Mouse (Mus musculus): ENCODE results near the gene Cd44.

Cd44 gene

DNA sequence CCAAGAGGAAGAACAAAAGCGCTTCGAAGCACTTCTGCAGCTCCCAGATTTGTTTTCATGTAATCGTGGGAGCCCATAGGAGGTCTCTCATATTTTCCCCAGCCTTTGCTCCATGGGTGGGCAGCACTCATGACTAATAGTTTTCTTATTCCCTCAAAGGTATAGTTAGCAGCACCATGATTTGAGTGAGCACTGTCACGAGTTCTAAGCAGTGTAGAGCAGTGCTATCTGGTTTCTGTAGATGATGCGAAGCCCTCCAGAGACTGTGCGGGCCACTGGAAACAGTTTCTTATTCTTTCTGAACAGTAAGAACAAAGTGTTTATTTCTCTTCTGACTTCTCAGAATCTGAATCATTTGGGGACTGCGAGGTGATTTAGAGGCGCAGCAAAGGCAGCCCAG, 80.7 kb downstream of the Cd44 start:
- DNase-seq (ENCODE audit: low read depth, low spot score), result no peak

DNA sequence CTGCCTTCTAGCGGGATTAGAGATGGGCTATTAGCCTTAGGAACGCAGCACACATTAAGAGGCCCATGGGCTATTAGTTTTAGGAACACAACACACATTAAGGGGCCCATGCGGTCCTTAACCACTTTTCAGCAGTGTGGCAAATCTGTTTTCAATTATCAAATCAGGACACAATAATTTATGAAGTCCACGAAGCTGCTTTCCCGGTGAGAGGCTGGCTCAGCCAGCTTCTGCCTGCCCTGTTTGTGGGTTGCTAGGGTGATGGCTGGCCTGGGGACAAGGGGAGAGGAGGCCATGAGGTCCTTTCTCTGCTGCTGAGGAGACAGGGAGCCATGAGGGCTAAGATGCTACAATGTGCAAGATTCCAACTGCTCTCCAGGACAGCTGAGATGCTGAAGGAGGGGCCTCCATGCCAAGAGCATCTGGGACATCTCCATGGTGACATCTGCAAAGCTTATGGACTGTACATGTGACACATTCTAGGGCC, 81.2 kb downstream of the Cd44 start:
- DNase-seq (ENCODE audit: low read depth, low spot score), result no peak

DNA sequence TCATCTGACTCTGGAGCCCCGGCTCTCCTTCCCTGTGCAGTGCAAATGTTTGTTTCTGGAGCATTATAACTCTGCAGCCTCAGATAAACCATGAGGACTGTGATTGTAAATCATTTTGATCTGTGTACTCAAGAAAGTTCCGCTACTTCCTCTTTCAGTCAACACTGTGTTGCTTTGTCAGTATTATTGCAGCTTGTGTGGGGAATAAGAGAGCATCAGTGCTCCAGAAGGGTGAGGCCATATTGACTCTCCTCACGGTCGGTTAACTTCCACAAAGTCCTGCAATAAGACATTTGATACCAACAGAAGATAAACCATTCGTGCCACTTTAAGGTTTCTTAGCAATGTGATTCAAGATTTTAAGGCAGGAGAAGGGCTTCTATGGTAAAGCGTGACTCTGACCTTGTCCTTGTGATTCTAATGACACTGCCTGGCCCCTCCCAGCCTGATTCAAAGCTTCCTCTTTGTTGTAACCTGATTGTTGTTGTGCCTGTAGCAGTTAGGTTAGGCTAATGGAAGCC, 86.1 kb downstream of the Cd44 start:
- no peak for DNase-seq (ENCODE audit: low read depth, low spot score)

- DNase-seq (ENCODE audit: low read depth, low spot score), result no peak
These were observed 88.7 kb downstream of the Cd44 start for GRCm38 (mm10) chr2:102812756-102813155.

DNA sequence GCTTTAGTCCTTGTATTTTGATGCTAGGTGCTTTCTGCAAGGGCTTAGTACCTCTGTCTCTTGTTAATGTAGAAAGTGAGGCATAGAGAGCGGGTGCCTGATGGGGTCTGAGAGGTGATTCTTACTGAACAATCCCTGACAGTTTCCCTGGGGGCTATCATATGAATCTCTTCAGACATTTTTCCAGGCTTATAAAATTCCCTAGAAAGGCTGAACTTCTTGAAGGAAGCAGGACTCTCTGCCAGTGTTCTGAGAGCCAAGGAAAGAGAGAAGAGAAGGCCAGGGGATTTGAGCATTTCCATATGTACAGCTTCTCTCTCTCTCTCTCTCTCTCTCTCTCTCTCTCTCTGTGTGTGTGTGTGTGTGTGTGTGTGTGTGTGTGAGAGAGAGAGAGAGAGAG, 92.0 kb downstream of the Cd44 start:
- no peak for DNase-seq (ENCODE audit: low read depth, low spot score)

- no peak for DNase-seq (ENCODE audit: low read depth, low spot score)
These were observed 93.8 kb downstream of the Cd44 start for GRCm38 (mm10) chr2:102807633-102808032.

DNA sequence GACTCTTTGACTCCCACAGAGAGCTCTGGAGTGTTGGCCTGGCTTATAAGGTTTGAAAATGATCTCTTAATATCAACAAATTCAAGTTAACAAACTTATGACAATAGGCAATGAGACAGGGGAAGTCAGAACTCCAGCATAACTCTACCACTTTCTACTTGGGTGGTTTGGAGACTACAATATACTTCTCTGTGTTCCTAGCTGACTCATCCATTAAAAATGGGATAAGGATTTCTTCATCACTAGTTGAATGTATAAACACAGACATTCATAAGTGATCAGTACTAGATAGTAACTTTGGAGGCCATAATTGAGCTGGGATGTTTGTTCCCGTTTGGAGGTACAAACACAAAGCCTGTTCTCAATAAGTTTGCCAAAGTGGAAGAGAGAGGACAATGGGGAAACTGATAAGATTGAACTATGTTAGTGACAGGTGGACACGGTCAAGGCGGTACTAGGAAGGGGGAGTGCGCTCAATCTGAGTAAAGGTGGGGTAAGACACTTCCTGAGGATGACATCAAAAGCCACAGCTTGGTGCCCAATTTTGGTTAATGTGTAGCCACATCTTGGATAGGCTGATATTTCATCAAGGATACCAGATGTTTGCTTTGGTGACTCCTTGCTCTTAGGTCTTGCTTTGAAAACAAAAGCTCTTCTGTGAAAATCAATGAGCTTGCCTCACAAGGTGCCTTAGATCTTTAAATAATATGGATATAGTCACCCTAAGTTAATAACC, 95.5 kb downstream of the Cd44 start:
- no peak for DNase-seq (ENCODE audit: low read depth, low spot score)

DNA sequence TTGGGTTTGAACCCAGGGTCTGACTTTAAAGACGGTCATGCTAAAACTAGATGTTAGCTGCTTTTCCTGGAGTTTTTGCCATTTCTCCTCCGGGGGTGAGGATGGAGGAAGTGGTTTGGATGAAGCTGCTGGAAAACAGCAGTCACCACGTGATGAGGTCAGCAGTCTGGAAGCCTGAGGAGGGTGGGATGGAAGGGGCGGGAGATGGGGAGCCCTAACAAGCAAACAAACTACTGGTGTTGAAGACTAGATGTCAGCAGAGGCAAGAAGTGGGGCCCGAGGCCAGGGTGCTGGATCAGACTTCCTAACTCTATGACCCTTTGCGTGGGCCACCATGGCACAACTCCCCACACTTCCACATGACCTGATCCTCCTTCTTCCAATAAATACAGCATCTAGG, 96.2 kb downstream of the Cd44 start:
- DNase-seq (ENCODE audit: low read depth, low spot score), result no peak

DNA sequence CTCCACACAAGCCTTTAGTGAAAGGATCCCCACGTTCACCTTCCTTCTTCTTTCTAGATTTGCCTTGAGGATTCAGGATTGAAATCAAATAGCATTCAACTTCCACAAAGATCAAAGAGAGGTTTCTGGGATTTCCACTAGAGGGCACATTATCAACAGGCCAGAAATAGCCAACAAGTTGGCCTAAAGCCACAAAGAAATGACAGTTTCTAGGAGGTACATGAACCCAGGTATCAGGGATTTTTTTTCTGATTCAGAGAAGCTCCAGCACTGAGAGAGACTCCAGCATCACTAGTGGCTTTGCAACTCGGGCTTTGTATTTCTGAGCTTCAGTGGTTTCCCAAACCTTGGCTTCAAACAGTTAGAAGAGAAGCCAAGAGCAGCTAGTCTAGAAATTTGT, 97.4 kb downstream of the Cd44 start:
- no peak for DNase-seq (ENCODE audit: low read depth, low spot score)

- no peak for DNase-seq (ENCODE audit: low read depth, low spot score)
These were observed 99.6 kb downstream of the Cd44 start for GRCm38 (mm10) chr2:102801899-102802298.

GRCm38 (mm10) chr2:102798149-102798548, 103.3 kb downstream of the Cd44 start:
- DNase-seq (ENCODE audit: low read depth, low spot score), result no peak

DNA sequence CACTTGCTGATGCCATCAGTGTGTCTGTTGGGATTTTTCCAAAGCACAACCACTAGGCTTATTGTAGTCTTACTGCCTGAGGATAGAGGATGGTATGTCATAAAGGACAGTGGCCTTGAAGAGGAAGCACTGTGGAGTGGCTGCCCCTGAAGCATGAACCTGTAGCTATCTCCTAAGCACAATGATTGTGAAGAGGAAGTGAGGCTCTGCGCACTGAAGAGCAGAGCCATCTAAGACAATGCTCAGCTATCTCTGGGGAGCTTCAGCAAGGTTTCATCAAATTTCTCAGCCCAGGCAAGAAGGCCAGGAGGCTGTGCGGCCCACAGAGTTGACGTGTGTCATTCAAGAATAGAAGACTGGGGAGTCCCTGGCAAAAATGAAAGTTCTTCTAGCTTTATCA, 106.4 kb downstream of the Cd44 start:
- no peak for DNase-seq (ENCODE audit: low read depth, low spot score)

DNA sequence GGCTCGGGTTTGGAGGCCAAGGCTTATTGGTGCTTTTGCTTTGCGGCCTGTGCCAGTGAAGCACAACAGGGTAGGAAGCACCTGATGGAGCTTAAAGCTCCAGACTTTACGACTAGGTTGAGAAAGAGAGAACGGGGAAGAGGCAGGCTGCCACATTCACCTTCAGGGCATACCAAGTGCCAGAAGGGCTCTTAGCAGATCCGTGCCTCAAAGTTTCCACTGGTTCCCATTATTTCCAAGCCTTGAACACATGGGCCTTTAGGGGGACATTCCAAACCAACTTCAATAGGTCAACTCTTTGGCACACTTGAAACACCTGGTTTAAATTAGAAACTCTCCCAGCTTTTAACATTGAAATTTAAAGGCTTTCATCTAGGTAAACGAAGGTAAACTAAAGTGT, 108.7 kb downstream of the Cd44 start:
- DNase-seq (ENCODE audit: low read depth, low spot score), result no peak

- no peak for DNase-seq (ENCODE audit: low read depth, low spot score)
These were observed 109.8 kb downstream of the Cd44 start for GRCm38 (mm10) chr2:102791641-102792040.

DNA sequence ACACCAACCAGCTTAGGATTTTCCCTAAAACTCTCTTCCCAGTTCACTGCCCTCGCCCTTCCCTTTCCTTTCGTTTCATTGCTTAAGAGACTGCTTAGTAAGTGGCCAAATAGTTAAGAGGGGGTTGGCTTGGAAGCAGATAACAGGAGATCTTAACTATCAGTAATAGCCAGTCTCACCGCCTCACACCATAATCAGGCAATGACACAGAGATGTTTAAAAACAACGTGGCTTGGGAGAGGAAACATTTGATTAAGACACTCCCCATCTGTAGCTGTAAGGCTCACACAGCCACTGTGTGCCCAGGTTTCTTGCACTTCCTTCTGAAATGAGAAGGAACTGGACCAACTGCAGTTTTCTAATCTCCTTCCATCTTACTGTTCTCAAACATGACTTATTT, 115.8 kb downstream of the Cd44 start:
- no peak for DNase-seq (ENCODE audit: low read depth, low spot score)

GRCm38 (mm10) chr2:102782751-102783150, 118.7 kb downstream of the Cd44 start:
- DNase-seq (ENCODE audit: low read depth, low spot score), result no peak

DNA sequence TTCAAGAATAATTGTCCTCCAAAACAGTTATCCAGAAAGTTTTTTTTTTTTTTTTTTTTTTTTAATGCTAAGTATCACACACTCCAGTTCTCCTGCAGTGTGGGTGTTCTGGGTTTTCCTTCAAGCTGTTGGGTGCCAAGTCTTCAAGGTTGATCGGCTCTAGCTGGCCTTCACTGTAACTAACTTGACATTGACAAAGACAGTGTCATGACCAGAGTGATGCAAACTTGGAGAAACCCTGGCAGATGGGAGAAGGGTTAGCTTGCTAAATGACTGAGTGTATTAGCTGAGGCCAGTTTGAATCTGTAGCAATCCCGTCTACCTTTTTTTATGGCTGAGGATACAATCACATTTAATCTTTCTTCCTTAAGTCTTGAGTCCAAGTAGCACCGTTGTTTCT, 123.3 kb downstream of the Cd44 start:
- no peak for DNase-seq (ENCODE audit: low read depth, low spot score)

- no peak for DNase-seq (ENCODE audit: low read depth, low spot score)
These were observed 125.9 kb downstream of the Cd44 start for GRCm38 (mm10) chr2:102775561-102775960.

DNA sequence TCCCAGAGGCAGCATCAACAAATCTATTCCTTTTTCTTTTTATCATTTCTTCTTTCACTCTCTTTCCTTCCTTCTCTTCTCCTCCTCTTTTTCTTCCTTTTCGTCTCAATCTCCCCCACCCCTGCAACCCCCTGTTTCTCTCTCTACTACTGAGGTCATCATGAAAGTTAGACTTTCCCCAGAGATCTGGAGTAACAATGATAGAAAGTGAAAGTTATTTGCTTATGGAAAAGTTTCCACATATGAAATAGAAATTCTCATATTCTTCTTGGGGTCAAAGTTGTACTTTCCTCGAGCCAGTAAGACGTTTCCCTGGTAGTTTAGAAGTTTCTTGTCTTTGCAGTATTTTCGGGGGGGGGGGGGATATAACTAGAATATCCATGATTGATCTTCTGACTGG, 126.8 kb downstream of the Cd44 start:
- no peak for DNase-seq (ENCODE audit: low read depth, low spot score)

DNA sequence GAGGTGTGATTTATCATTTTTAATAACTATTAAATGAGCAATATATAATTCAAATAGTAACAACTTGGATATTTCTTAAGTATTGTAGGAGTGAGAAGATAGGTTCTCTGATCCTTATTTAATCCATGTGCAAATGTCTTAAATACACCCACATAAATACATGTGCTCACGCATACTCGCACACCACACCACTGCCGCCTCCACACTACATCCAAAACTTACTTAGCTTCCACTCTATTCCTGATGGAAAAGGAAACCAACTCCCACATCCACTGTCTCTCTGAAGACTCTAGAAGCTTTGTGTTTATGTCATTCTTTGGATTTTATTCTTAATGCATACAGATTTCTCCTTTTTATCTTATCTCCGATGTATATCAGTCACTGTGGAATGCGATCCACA, 129.2 kb downstream of the Cd44 start:
- DNase-seq (ENCODE audit: low read depth, low spot score), result no peak

GRCm38 (mm10) chr2:102771304-102771703, 130.2 kb downstream of the Cd44 start:
- DNase-seq (ENCODE audit: low read depth, low spot score), result no peak

DNA sequence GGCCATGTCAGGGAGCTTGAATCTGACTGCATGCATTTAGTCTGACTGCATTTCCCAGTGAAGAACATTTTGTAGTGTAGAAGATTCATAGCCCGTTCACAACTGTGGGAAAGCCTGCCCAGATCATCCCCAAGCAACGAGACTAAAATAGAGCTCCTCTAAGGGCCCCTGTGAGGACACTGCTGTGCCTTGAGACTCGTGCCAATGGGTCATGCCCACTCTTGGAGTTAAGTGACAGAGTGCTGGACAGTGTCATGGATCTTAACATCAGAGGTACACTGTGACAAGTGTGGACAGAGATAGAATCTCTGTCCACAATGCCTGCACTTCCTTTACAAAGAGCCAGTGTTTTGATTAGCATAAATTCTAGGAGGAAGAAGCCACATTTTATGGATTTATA, 133.2 kb downstream of the Cd44 start:
- DNase-seq (ENCODE audit: low read depth, low spot score), result no peak

- no peak for DNase-seq (ENCODE audit: low read depth, low spot score)
These were observed 136.7 kb downstream of the Cd44 start for GRCm38 (mm10) chr2:102764602-102765374.

Data from WW6 (cell line).